Mouse (Mus musculus): ENCODE results near the gene Tshz2.

GRCm38 (mm10) chr2:169632338-169633151 lies at the start of gene Tshz2:
- no peak for TF ChIP-seq CTCF (IDR thresholded peaks at IDR 0.05; ENCODE audit: extremely low read depth, insufficient read depth, insufficient read length, insufficient replicate concordance)
- TF ChIP-seq POLR2A (IDR thresholded peaks at IDR 0.05; ENCODE audit: low read depth, low read length): no peak

Data from spleen, adult 2 months (tissue).